In the genomic region with DNA sequence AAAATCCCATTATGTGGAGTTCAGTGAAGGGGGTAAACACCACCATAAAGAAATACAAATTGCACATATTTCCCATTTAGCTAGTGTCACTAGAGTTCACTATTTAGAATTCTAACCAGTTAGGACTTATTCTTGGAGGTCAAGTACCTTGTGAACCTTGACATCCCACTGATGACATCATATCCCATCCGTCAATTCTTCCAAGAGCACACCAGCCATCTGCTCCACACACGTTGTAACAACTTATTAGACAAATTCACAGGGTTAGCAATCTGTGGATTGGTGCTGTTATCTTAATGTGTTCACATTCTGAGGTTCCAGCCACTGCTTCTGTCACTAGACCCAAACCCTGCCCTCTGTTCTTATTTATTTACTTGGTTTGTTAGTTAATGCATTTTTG, we compare ENCODE assay signal across 14 mouse cellular contexts.
"Had no signal": no experiment of that assay in that cellular context is flagged by ENCODE, and none has a peak within 500 bp of the region (broad histone marks: within the 10 kb centered on the region; RNA-seq: fewer than 3 reads in every experiment).

No protein-coding gene starts in this region.

- H3K4me1 ChIP-seq: limb, embryonic 12.5 days; midbrain, embryonic 10.5 days; midbrain, embryonic 15.5 days; neural tube, embryonic 15.5 days had no signal

- DNase-seq: kidney, adult 8-10 months; kidney, postnatal 4 days; liver; lung, adult 18-20 months; right cerebral cortex, adult 18-20 months; right cerebral cortex, postnatal 25 days; thymus, postnatal 36 days had no signal

- H3K4me3 ChIP-seq: layer of hippocampus, adult 2 months; limb, embryonic 12.5 days; midbrain, embryonic 10.5 days; midbrain, embryonic 15.5 days; neural tube, embryonic 15.5 days had no signal

- H3K4me2 ChIP-seq: limb, embryonic 12.5 days; midbrain, embryonic 15.5 days; neural tube, embryonic 15.5 days had no signal

- ATAC-seq: midbrain, embryonic 15.5 days had no signal

- H3K9ac ChIP-seq: limb, embryonic 12.5 days; liver, embryonic 14.5 days; midbrain, embryonic 15.5 days; neural tube, embryonic 15.5 days had no signal

- H3K27me3 ChIP-seq: limb, embryonic 12.5 days; midbrain, embryonic 15.5 days; neural tube, embryonic 15.5 days had no signal

- H3K36me3 ChIP-seq: limb, embryonic 12.5 days; midbrain, embryonic 10.5 days; midbrain, embryonic 15.5 days; neural tube, embryonic 15.5 days had no signal

- H3K9me3 ChIP-seq: limb, embryonic 12.5 days; midbrain, embryonic 10.5 days; midbrain, embryonic 15.5 days; neural tube, embryonic 15.5 days had no signal

- H3K27ac ChIP-seq: kidney, postnatal 0 days; layer of hippocampus, adult 2 months; limb, embryonic 12.5 days; liver, embryonic 14.5 days; midbrain, embryonic 10.5 days; midbrain, embryonic 15.5 days; neural tube, embryonic 15.5 days had no signal
